Mouse (Mus musculus): Measurements from ENCODE around the gene Agbl4.

The Agbl4 gene

DNA sequence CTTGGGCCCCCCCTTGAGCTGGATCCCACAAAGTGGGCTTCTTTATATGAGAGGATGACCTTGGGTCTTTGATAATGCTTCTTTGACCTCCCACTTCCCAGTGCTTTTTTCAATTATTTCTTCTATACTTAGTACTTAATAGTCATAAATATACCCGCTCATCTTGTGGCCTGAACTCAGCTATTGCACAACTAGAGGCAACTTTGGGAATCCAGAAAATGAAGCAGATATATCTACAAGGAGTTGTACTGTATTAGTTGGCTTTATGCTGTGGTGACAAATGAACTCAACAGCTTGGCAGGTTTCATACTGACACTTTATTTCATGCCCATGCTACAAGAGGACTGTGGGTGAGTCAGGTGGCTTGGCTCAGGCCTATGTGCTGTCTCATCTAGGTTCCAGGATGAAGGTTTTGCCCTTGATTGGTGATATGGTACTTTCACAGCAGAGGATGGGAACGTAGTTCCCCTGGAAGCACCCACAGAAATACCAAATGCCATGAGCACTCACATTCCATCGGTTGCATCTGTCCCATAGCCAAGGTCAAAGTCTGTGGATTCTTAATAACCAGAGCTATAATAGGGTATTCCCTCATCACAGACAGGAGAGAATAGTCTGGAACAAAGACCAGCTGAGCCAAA is 1197.3 kb downstream of the Agbl4 start:
- DNase-seq: no peak

DNA sequence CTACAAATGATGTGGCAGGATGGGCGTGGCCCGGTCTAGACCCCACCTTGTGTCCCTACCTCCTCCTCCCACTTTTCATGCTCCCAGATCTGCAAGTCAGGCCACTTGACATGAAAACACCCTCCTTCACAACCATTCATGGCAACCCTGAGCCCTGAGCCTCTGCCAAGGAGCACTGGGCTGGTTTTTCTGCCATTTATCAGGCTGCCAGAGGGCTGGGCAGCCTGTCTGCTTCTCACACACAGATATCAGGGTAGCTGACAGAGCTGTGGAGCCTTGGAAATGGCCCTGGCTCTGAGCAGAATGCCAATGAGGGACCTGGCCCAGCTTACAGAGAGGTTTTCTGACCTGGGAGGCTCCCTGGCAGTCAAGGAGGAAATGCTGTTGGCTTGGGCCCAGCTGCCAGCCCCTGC is 1199.8 kb downstream of the Agbl4 start:
- no peak for DNase-seq

DNA sequence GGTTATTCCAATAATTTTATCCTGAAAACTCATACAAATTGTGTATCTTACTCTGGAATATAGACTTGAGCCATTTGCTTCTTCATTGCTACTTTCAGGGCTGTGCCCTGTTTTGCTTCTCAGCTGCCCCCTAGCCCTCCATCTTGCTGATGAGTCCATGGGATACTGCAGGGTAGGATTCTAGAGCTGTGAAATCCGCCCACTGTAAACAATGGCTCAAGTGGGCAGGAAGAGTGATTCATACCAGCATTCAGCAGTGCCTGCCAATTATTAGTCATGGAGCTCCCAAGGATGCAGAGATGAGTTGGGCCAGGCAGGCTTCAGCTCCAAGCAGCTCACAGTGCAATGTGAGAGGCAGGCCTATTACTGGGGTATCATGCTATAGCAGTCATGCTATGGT is 1200.5 kb downstream of the Agbl4 start:
- no peak for DNase-seq

DNA sequence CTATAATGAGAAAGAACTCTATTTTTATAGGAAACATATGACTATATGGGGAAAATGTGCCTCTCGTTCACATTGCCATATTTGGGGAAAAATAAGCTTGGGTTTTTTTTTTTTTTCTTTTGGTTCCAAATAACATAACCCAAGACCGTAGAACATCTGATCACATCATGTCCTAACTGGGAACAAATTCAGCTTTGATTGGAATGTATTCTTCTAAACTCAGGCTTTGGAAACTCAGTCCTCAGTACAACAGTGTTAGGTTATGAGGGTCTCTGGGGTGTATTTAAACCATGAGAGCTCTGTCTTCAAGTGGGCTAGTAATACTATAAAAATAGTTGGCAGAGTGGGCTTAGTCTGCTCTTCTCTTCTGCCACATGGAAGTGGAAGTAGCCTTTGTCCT is 1205.7 kb downstream of the Agbl4 start:
- DNase-seq: no peak

DNA sequence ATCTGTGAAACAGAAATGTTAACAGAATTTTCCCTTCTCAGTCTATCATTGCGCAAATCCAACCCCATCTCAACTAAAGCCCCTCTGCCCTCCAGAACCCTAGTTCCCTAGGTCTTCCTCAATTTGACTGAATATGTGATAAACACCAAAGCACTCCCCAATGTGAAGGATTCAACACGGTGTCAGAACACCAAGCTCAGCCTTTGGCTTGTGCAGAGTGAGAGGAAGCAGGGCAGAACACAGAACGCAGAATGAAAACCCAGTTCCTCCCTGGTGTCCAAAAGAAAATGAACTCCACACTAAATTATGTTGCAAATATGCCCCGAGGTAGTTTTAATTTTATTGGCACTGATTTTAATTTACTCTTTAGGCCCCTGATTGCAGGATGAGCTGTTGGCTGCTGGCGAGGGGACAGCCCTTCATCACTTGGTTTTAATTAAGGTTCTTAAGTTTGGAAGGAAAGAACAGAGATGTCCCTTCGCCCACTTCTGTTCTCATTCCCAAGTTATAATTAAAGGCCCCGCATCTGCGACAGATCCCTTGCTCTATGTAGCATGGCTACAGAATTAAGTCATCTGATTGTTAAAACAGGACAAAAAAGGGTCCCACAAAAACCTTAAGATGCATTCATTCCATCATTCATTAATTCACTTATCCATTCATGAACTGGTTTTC is 1210.5 kb downstream of the Agbl4 start:
- no peak for DNase-seq

DNA sequence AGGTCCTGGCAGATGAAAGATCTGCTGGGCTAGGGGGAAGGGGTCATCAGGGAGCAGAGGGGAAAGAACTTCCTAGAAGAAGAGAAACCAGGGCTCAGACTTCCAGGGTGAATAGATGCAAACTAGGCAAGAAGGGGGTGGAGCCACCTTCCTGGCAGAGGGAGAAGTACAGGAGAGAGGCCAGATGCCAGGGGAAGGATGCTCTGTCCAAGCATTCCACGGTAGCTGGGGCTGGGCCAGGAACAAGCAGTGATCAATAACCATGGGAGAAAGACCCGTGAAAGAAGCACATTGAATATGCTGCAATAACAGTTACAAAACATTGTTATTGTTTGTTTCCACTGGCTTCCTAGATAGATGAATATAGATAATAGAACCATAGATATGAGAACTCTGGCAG is 1224.4 kb downstream of the Agbl4 start:
- DNase-seq: no peak

DNA sequence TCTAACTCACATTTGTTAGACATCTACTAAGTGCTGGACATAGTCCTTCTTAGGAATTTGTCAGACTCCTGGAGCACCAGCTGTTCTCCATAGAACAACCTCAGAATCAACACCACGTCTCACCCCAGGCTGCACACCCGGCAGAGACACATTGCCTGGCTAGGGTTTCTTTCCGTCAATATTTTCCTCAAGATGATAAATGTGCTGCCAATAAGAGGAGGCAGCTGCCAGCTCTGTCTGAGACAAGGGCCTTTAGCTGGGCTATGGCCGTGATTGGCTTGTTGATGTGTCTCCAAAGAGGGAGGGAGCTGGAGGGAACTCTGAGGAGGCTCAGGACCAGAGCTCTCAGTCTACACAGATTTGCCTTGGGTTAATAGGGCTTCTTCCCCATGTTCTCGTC is 1227.5 kb downstream of the Agbl4 start:
- DNase-seq: no peak

DNA sequence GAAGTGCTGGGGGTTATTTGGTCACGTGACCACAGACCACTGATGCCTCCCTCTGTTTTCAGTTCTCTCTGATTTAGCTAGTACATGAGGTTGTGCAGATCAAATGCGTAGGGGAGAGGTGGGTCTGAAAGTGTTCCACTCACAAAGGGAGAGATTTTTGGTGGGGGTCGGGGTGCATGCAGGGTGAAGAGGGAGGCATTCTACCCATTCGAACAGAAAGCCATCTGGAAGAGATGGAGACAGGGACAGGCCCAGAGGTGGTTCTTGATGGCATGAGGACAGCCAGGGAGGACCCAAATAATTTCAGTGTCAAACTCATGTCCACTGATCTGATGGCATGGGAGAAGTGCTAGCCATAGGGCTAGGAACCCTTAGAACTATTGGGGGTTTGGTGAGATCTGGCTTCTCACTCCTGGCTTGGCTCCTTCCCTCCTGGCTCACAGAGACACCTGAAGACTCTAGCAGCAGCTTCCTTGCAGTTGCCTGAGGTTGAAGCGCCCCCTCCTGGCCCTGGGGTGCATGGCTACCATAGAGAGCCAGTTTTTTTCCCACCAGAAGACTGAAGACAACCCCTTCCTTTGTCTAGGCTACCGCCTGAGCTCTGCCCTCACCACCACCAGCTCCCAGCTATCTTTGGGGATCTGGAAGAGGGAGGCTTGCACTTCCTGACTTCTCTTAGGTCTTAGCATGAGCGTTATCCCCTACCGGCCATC is 1228.8 kb downstream of the Agbl4 start:
- peak; percentile 2 to 12 for DNase-seq

DNA sequence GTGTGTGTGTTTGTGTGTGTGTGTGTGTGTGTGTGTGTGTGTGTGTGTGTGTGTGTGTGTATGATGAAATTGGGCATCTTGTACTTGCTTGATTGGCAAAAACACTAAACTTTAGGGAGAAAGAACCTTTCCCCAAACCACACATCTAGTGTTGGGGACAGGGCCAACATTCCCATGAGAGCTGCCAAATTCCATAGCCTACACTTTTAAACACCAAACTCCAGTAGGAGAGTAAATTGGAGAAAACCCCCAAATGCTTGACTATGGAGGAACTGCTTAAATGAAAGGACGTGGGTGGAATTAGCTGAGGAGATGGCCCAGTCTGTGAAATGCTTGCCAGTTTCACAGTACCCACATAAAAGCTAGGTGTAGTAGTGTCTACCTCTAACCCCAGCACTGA is 1235.2 kb downstream of the Agbl4 start:
- DNase-seq: no peak

DNA sequence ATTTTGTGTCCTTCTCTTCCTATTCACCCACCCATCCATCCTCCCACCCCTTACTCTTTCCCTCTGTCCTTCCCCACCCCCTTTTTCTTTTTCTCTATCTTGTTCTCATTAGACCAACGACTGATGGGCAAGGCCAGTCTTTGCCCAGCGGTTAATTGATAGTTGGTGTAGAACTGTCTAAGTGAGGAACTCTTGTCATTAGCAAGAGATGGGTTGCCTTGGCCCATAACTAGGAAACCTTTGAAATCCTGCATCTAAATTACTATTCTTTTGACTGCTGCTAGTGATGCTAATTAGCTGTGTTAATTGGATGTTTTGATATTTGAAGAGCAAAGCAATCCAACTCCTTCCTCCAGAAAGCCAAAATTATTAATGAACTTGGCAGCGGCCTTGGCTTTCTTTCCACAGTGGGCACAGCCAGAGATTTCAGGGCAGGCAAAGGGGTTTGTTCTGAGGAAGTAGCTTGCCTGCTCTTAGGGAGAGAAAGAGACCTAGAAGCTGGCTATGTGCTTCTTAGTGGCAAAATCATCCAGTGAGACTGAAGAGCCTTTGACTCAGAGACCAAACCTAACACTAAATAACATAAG is 1238.2 kb downstream of the Agbl4 start:
- DNase-seq: no peak

DNA sequence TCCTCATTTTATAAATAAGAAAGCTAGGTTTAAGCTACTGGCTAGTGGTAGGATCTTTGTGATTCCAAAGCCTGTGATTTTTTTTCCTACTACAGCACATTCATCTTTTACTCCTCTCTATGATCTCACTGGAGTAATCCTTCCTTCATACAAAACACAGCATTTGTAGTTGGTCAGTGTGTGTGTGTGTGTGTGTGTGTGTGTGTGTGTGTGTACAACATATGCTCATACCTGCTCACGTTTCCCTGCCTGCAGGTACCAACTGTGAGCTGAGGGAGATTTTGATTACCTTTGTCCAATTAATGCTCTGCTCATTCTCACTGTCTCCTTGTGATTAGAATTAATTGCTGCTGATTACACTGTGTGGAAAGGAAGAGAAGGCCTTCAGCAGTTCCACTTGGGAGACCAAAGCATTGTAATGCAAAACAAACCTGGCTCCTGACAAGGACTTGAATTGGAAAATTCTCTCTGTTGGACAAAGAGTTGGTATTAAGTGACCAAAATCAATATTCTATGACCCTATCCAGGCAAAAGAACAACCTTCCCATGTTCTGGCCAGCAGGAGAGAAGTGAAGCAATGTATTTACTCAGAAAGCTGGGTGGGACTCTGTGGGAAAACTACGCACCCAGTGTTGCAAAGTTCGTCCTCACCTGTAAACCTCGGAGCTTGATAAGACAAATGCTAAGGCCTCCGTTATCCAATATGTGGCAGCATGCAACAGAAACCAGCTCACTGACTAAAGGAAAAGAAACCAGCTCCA is 1241.7 kb downstream of the Agbl4 start:
- DNase-seq: no peak

DNA sequence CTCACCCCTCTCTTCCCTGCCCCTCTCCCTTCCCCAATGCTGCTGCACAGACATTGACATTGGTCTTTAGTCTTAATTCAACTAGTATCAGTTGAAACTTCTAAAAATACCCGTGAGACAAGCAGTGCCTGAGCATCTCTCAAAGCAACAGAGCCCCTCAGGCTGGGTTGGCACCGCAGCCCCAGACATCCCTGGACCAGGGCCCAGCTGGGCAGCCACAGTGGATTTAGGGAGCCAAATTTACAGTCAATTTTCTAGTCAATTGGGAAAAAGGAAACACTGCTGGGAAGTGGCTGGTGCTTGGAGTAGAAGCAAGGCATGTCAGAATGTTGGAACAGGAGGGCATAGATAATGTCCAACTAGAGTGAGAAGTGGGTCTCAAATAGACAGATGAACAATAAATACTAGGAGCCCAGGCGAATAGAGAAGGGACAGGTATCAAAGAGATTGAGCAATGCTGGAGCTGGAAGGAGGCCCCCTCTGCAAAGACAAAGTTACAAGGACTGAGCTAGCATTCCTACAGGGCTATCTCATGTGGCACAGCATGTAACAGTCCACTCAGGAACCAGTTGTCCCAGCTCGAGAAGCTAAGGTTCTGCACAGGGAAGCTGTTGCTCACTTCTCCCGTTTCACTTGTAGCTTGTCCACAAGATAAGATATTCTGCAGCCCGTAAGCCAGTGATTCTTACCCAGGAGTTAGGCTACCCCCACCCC is 1247.8 kb downstream of the Agbl4 start:
- DNase-seq: no peak

DNA sequence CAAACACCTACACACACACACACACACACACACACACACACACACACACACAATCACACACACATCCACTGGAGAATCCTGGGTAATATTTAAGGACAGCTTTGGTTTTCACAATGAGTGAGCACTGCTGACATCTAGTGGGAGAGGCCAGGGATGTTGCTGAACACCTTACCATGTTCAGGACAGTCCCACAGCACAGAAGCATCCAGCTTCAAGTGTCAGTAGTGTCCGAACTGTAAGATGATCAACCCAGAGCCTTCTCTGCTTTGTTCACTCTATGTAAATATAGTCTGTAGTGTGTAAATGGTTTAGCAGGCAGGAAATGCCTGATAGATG is 1248.3 kb downstream of the Agbl4 start:
- no peak for DNase-seq

DNA sequence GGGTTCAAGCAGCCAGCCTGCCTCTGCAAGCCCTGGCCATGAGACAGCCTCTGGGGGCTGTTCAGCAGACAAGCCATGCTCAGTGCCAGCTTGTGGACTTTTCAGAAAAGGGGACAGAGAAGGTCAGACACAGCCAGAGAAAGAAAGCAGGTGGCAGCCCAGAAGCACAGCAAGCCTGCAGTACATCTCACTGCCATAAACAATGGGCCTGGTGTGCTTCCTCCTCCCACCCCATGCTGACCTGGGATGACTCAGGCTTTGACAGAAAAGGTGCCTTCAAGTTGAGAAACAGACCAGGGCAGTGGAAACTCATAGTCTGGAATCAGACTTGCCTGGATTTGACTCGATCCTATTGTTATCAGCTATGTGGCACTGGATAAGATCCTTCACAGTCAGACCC is 1256.0 kb downstream of the Agbl4 start:
- DNase-seq: no peak

DNA sequence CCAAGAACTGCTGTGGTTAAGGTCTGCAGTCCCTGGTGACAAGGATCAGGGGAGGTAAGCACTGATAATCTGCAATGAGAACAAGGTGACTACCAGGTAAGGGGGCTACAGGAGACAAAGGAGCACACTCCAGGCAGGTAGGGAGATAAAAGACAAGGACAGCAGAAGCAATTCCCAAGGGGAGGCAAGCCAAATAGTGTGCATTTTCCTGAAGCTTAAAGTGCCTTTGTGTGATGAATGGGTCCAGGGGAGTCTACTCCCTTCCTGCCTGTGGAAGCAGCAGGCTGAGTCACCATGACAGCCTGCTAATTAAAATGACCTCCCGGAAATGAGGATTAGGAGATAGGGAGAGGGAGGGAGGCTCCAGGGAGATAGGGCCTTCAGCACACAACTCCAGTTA is 1266.3 kb downstream of the Agbl4 start:
- DNase-seq: no peak

DNA sequence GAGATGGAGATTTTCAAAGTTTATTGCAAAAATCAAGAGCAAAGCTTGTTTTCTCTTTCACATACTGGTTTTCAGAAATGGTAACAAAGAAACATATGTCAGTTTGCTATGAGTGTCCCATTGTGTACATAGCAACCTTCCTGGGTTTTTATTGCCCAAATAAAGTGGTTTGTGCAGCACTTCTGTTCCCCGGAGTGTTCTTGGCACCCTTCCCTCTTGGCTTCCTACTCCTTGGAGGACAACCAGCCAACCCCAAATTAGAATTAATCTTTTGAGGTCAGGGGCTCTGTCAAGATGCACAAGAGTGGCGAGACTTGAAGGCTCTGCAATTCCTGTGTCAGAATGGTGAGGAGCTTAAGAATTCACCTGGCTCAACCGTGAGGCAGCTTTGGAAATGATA is 1266.7 kb downstream of the Agbl4 start:
- DNase-seq: no peak

DNA sequence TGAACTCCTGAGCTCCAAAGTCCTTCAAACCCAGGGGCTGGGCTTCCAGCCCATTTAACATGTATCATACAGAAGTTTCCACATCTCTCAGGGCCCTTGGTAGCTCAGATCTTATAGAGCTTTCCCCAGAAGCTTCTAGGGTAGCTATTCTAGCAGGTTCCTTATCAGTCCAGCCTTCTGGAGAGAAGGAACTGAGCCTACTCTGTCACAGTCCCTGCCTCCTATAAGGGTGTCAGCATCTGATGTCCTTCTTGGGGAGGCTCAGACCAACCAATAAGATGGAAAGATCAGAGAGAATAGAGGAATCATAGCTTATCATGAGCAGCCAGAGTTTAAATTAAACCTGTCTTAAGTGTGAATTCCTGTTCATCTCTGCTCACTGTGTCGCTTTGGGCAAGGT is 1269.3 kb downstream of the Agbl4 start:
- DNase-seq: no peak

DNA sequence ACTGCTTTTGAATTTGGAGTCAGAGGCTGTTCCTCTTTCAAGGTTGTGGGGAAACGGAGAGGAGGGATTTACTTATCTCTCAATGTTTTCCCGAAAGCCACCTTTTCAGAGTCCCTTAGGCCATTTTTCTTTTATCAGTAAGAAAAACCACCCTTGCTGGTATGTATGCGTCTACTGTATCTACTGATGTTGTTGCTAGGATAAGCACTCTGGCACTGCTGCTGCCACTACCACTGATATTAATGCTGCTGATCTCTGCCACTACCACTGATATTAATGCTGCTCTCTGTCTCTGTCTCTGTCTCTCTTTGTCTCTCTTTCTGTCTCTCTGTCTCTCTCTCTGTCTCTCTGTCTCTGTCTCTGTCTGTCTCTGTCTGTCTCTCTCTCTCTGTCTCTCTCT is 1271.9 kb downstream of the Agbl4 start:
- DNase-seq: no peak

DNA sequence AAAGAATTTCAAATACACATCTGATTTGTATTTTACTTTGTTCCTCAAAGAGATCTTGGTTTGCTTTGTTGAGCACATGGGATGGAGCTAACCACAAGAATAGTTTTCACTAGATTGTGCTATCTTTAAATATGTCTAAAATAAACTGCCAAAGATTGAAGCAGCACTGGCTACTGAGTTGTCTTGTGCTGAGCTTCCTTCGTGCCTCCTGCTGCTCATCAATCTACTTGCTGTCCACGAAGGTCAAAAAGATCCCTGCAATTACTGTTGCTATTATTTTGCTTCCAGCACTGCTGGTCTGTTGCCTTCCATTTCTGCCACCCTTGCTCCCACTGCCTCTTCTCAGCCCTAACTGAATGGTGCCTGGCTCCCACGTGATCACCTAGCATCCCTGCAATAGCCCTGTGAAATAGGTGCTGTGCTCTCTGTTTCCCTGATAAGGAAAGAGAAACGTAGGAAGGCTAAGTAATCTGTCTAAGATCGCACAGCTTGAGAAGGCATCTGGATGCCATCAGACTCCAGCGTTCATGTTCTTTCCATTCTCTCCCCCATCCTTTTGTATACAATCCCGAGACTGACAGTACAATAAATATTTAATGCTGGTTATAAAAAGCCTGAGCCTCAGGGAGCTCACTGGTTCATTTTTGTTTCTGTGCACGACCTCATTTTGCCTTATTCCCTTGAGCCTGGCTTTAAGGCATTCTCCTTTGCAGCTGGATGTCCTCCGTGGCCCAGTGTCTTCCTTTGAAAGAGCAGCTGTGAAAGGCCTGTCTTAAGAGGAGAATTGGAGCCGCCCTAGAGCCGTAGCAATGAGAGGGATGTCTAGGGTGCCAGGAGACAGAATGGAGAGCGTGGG is 1273.3 kb downstream of the Agbl4 start:
- DNase-seq: no peak

DNA sequence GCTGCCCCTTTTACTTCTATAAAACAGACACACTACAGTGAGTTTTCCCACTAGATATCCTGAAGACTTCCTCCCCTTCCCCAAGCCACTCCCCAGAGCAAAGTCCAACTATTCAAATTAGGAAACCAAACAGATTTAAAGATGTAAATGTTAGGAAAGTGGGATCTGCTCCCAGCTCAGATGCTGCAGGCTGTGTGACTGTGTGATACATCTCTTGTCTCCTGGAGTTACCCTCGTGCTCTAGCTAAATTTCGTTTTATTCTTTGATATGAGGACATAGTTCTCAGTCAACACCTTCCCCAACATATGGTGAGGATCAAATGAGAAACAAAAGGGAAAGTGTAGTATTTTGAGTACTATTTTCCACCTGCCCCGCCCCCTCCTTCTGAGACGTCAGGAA is 1274.0 kb downstream of the Agbl4 start:
- DNase-seq: no peak

DNA sequence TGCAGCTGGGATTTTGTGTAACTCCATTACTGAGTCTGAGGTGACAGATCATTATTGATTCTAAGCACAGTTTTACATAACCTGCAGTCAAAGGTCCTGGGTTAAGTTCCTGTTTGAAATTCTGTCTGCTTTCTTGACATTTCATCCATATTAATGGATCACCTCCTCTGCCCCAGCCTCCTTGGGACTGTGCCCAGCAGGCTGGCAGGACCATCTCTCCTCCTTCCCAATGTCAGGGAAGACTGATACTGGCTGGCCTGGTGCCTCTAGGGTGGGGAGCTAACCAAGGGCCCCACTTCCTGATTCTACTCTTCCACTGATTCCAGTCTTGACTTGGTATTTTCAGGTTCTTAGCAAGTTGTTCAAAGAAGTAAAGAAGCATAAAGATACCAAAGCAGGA is 1276.4 kb downstream of the Agbl4 start:
- DNase-seq: no peak

DNA sequence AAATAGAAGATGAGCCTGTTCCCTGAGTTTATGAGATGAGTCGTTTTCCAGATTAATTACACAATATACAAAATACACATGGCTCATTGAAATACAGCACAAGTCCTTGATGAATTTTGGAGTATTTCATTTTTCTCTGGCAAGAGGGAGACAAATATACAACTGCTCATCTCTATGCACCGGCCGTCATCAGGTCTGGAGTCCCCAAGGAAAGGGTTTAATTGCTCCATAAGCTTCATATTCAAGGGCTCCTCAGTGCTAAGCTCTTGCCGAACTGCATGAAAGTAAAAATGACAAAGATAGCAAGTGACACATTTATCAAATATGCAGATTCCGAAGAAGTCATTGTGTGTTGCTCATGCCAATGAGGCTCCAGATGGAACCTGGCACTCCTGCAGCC is 1284.5 kb downstream of the Agbl4 start:
- DNase-seq: no peak

All from thymus, adult 18-20 months (tissue).